Mouse (Mus musculus) megakaryocyte, embryonic 14.5 days (primary cell): ENCODE measurements at regions not wholly inside any gene's neighbourhood (a gene's known extent, or its start where the extent isn't known, plus 50 kb on each side); places are given as distances from the start of the nearest gene placed in this dataset.

Experiments
- H3K27me3 ChIP-seq: replicated peaks from 2 replicates; pipeline ENCODE3; 2012; ENCODE audit warnings: inconsistent platforms
- H3K36me3 ChIP-seq: replicated peaks from 2 replicates; pipeline ENCODE3; 2012; ENCODE audit warnings: low read length, inconsistent platforms, mixed read lengths
- H3K4me1 ChIP-seq: 2 replicates; pipeline ENCODE4 v1.6.1; 2012; ENCODE audit warnings: inconsistent platforms
- H3K4me3 ChIP-seq: replicated peaks from 2 replicates; pipeline ENCODE3; 2012; ENCODE audit warnings: moderate library complexity, mild to moderate bottlenecking, inconsistent platforms
- H3K9me3 ChIP-seq: 2 replicates; pipeline ENCODE4 v1.6.1; 2012; ENCODE audit warnings: inconsistent platforms
- FLI1 ChIP-seq: IDR thresholded peaks from 2 replicates; pipeline ENCODE4 v1.6.1; 2012; ENCODE audit warnings: low read length, inconsistent platforms, mixed read lengths
- GATA1 ChIP-seq: IDR thresholded peaks from 3 replicates; pipeline ENCODE4 v1.6.1; 2012; ENCODE audit warnings: mixed read lengths, low read length, inconsistent platforms, borderline replicate concordance

GRCm38 (mm10) chr15:31827219-31827618 is 225.6 kb downstream of the Fam173b start:
- Histone ChIP-seq H3K36me3 (no peaks in the 10 kb centered on the region), H3K9me3 (peaks cover 8% of the 10 kb centered on the region), H3K4me3 (no peak overlapping the region), H3K27me3 (no peaks in the 10 kb centered on the region), H3K4me1 (no peaks in the 10 kb centered on the region)
- TF ChIP-seq FLI1 (no peak), GATA1 (no peak)

GRCm38 (mm10) chr15:31841519-31841918 is 239.9 kb downstream of the Fam173b start:
- no peaks in the 10 kb centered on the region for H3K4me1 ChIP-seq
- H3K9me3 ChIP-seq: no peaks in the 10 kb centered on the region
- H3K4me3 ChIP-seq: no peak overlapping the region
- H3K27me3 ChIP-seq: no peaks in the 10 kb centered on the region
- no peak for TF ChIP-seq GATA1
- no peak for TF ChIP-seq FLI1
- H3K36me3 ChIP-seq: no peaks in the 10 kb centered on the region

GRCm38 (mm10) chr15:31854764-31855163 is 253.1 kb downstream of the Fam173b start:
- no peaks in the 10 kb centered on the region for H3K4me1 ChIP-seq
- H3K27me3 ChIP-seq: no peaks in the 10 kb centered on the region
- no peaks in the 10 kb centered on the region for H3K36me3 ChIP-seq
- no peak overlapping the region for H3K4me3 ChIP-seq
- H3K9me3 ChIP-seq: no peaks in the 10 kb centered on the region
- TF ChIP-seq FLI1: no peak
- TF ChIP-seq GATA1: no peak

GRCm38 (mm10) chr15:31855188-31855587 is 253.5 kb downstream of the Fam173b start:
- Histone ChIP-seq H3K27me3 (no peaks in the 10 kb centered on the region), H3K36me3 (no peaks in the 10 kb centered on the region), H3K4me1 (no peaks in the 10 kb centered on the region), H3K4me3 (no peak overlapping the region), H3K9me3 (no peaks in the 10 kb centered on the region)
- TF ChIP-seq GATA1 (no peak), FLI1 (no peak)

GRCm38 (mm10) chr15:31869100-31869499 is 267.4 kb downstream of the Fam173b start:
- H3K9me3 ChIP-seq: 0 out of 2 replicates have a peak, but pooled peaks cover 3% of the 10 kb centered on the region
- TF ChIP-seq FLI1 (no peak), GATA1 (no peak)
- no peaks in the 10 kb centered on the region for H3K4me1 ChIP-seq
- H3K27me3 ChIP-seq: no peaks in the 10 kb centered on the region
- no peak overlapping the region for H3K4me3 ChIP-seq
- H3K36me3 ChIP-seq: no peaks in the 10 kb centered on the region

GRCm38 (mm10) chr15:31869673-31870417 is 268.2 kb downstream of the Fam173b start:
- H3K4me3 ChIP-seq: no peak overlapping the region
- TF ChIP-seq GATA1 (no peak), FLI1 (no peak)
- H3K27me3 ChIP-seq: no peaks in the 10 kb centered on the region
- no peaks in the 10 kb centered on the region for H3K36me3 ChIP-seq
- 0 out of 2 replicates have a peak, but pooled peaks cover 3% of the 10 kb centered on the region for H3K9me3 ChIP-seq
- H3K4me1 ChIP-seq: no peaks in the 10 kb centered on the region

GRCm38 (mm10) chr15:31875436-31875835 is 273.8 kb downstream of the Fam173b start:
- Histone ChIP-seq H3K4me1 (no peaks in the 10 kb centered on the region), H3K4me3 (no peak overlapping the region), H3K27me3 (no peaks in the 10 kb centered on the region), H3K36me3 (no peaks in the 10 kb centered on the region), H3K9me3 (0 out of 2 replicates have a peak, but pooled peaks cover 3% of the 10 kb centered on the region)
- TF ChIP-seq FLI1 (no peak), GATA1 (no peak)

GRCm38 (mm10) chr15:31880479-31880878 is 278.8 kb downstream of the Fam173b start:
- TF ChIP-seq FLI1 (no peak), GATA1 (no peak)
- Histone ChIP-seq H3K9me3 (0 out of 2 replicates have a peak, but pooled peaks cover 5% of the 10 kb centered on the region), H3K27me3 (no peaks in the 10 kb centered on the region), H3K4me1 (no peaks in the 10 kb centered on the region), H3K36me3 (no peaks in the 10 kb centered on the region), H3K4me3 (no peak overlapping the region)

GRCm38 (mm10) chr15:31882331-31882730 is 280.7 kb downstream of the Fam173b start:
- no peaks in the 10 kb centered on the region for H3K36me3 ChIP-seq
- H3K4me3 ChIP-seq: no peak overlapping the region
- 0 out of 2 replicates have a peak, but pooled peaks cover 5% of the 10 kb centered on the region for H3K9me3 ChIP-seq
- TF ChIP-seq GATA1 (no peak), FLI1 (no peak)
- no peaks in the 10 kb centered on the region for H3K27me3 ChIP-seq
- H3K4me1 ChIP-seq: no peaks in the 10 kb centered on the region

GRCm38 (mm10) chr15:31883516-31883915 is 281.9 kb downstream of the Fam173b start:
- TF ChIP-seq FLI1 (no peak), GATA1 (no peak)
- 0 out of 2 replicates have a peak, but pooled peaks cover 5% of the 10 kb centered on the region for H3K9me3 ChIP-seq
- H3K27me3 ChIP-seq: no peaks in the 10 kb centered on the region
- no peaks in the 10 kb centered on the region for H3K36me3 ChIP-seq
- no peak overlapping the region for H3K4me3 ChIP-seq
- no peaks in the 10 kb centered on the region for H3K4me1 ChIP-seq
